Mouse (Mus musculus): ENCODE data around the gene Stac3.
A peak's percentile ranks its signal among the peaks of the same experiment; 100 is the strongest.

Stac3 gene

GRCm38 (mm10) chr10:127522088-127522581, 20.6 kb downstream of the Stac3 start, which contains the start of gene Shmt2:
TSS of gene Shmt2 (minus strand) at chr10:127522444.
- peak; percentile 96 for DNase-seq (ENCODE audit: low read depth, low spot score)

GRCm38 (mm10) chr10:127524646-127525255, 23.3 kb downstream of the Stac3 start:
- no peak for DNase-seq (ENCODE audit: low read depth, low spot score)

- peak; percentile 56 for DNase-seq (ENCODE audit: low read depth, low spot score)
Observed at GRCm38 (mm10) chr10:127526048-127526447, 24.6 kb downstream of the Stac3 start.

GRCm38 (mm10) chr10:127526681-127527080, 25.2 kb downstream of the Stac3 start:
- DNase-seq (ENCODE audit: low read depth, low spot score), result peak; percentile 72

- DNase-seq (ENCODE audit: low read depth, low spot score), result no peak
Observed at GRCm38 (mm10) chr10:127527481-127527880, 26.0 kb downstream of the Stac3 start.

- no peak for DNase-seq (ENCODE audit: low read depth, low spot score)
Observed at GRCm38 (mm10) chr10:127530945-127531344, 29.5 kb downstream of the Stac3 start.

- DNase-seq (ENCODE audit: low read depth, low spot score), result no peak
Observed at GRCm38 (mm10) chr10:127531548-127531947, 30.1 kb downstream of the Stac3 start.

- DNase-seq (ENCODE audit: low read depth, low spot score), result peak; percentile 53
Observed at GRCm38 (mm10) chr10:127534036-127534928, 32.8 kb downstream of the Stac3 start, which contains the start of gene Nxph4. TSS of gene Nxph4 (minus strand) at chr10:127534559.

GRCm38 (mm10) chr10:127534929-127535384, 33.5 kb downstream of the Stac3 start:
- peak; percentile 65 for DNase-seq (ENCODE audit: low read depth, low spot score)

- peak; percentile 75 for DNase-seq (ENCODE audit: low read depth, low spot score)
Observed at GRCm38 (mm10) chr10:127536586-127537314, 35.3 kb downstream of the Stac3 start.

GRCm38 (mm10) chr10:127537854-127538583, 36.5 kb downstream of the Stac3 start:
- DNase-seq (ENCODE audit: low read depth, low spot score), result peak; percentile 89

GRCm38 (mm10) chr10:127541510-127541909, 40.0 kb downstream of the Stac3 start:
- no peak for DNase-seq (ENCODE audit: low read depth, low spot score)

GRCm38 (mm10) chr10:127542084-127542483, 40.6 kb downstream of the Stac3 start:
- no peak for DNase-seq (ENCODE audit: low read depth, low spot score)

GRCm38 (mm10) chr10:127542720-127543119, 41.2 kb downstream of the Stac3 start:
- DNase-seq (ENCODE audit: low read depth, low spot score), result no peak

GRCm38 (mm10) chr10:127543916-127544315, 42.4 kb downstream of the Stac3 start:
- DNase-seq (ENCODE audit: low read depth, low spot score), result no peak

GRCm38 (mm10) chr10:127544375-127544774, 42.9 kb downstream of the Stac3 start:
- no peak for DNase-seq (ENCODE audit: low read depth, low spot score)

GRCm38 (mm10) chr10:127546505-127546904, 45.0 kb downstream of the Stac3 start:
- DNase-seq (ENCODE audit: low read depth, low spot score), result peak; percentile 59

GRCm38 (mm10) chr10:127548236-127548635, 46.8 kb downstream of the Stac3 start:
- DNase-seq (ENCODE audit: low read depth, low spot score), result no peak

- DNase-seq (ENCODE audit: low read depth, low spot score), result no peak
Observed at GRCm38 (mm10) chr10:127549892-127550291, 48.4 kb downstream of the Stac3 start.

GRCm38 (mm10) chr10:127555703-127556102, 54.2 kb downstream of the Stac3 start:
- DNase-seq (ENCODE audit: low read depth, low spot score), result peak; percentile 89

GRCm38 (mm10) chr10:127557397-127557796, 55.9 kb downstream of the Stac3 start:
- peak; percentile 75 for DNase-seq (ENCODE audit: low read depth, low spot score)
